Mouse (Mus musculus) midbrain, embryonic 13.5 days (tissue): ENCODE data around the gene Nrsn1. TPM values are rescaled to one million over a fixed set of nuclear protein-coding genes. Genes with fewer than 3 reads are reported as not detected.
"Not testable (repeated sequence)": the region's sequence is repeated elsewhere in the genome, so short reads cannot be mapped to it uniquely, and the experiment has no call there.

Experiments
- ATAC-seq: fragments of 200-750 bp; cut with Nextera tagmentation; 2 replicates; pipeline ENCODE4 v1.8.0; 2017; ENCODE audit warnings: mild to moderate bottlenecking, moderate TSS enrichment, moderate library complexity
- H3K27ac ChIP-seq: fragments of 300-500 bp; sonication (generic); 2 replicates; pipeline ENCODE4 v1.5.1; 2015; ENCODE audit warnings: inconsistent platforms, mild to moderate bottlenecking, moderate library complexity
- H3K27me3 ChIP-seq: fragments of 300-500 bp; sonication (generic); 2 replicates; pipeline ENCODE4 v1.6.1; 2015; ENCODE audit warnings: mild to moderate bottlenecking, inconsistent platforms
- H3K36me3 ChIP-seq: fragments of 300-500 bp; sonication (generic); 2 replicates; pipeline ENCODE4 v1.6.1; 2015; ENCODE audit warnings: mild to moderate bottlenecking, inconsistent platforms
- H3K4me1 ChIP-seq: fragments of 300-500 bp; sonication (generic); replicated peaks from 2 replicates; pipeline ENCODE4 v1.6.1; 2015; ENCODE audit warnings: inconsistent platforms
- H3K4me2 ChIP-seq: fragments of 300-500 bp; sonication (generic); replicated peaks from 2 replicates; pipeline ENCODE4 v1.6.1; 2015; ENCODE audit warnings: moderate library complexity, mild to moderate bottlenecking, inconsistent platforms
- H3K4me3 ChIP-seq: fragments of 300-500 bp; sonication (generic); replicated peaks from 2 replicates; pipeline ENCODE4 v1.5.1; 2015; ENCODE audit warnings: mild to moderate bottlenecking, inconsistent platforms
- H3K9ac ChIP-seq: fragments of 300-500 bp; sonication (generic); replicated peaks from 2 replicates; pipeline ENCODE4 v1.6.1; 2015; ENCODE audit warnings: mild to moderate bottlenecking, inconsistent platforms
- H3K9me3 ChIP-seq: fragments of 300-500 bp; sonication (generic); 2 replicates; pipeline ENCODE4 v1.6.1; 2016; ENCODE audit warnings: mild to moderate bottlenecking, inconsistent platforms
- WGBS: fragments of 180-500 bp; shearing (Covaris S2); methylation state at CpG from one replicate; pipeline ENCODE4 v1.1.7; 2015; 5-methylcytosine and 5-hydroxymethylcytosine counted together
- polyA plus RNA-seq: library from polyadenylated mRNA; unstranded; fragments of >200 nt; fragmentation: Nextera tagmentation; extraction: Ambion mirVana; gene quantifications from 2 replicates; pipeline ENCODE4 v1.2.1, GENCODE M21; 2015

Nrsn1 gene
- 46.7 and 51.9 TPM in 2 replicates for polyA plus RNA-seq

- peak within 1 kb of the TSS; percentile 66; the same call in 1 of the 2 replicates for H3K9ac ChIP-seq
- peak within 1 kb of the TSS; percentile 63 for H3K4me2 ChIP-seq
- H3K36me3 ChIP-seq, ATAC-seq, H3K27me3 ChIP-seq, H3K9me3 ChIP-seq: not testable (repeated sequence)
- 61% methylated on average over 2 of the region's 2 CpGs for WGBS
- peak within 1 kb of the TSS; percentile 51 for H3K27ac ChIP-seq
- peak within 1 kb of the TSS; percentile 50 for H3K4me3 ChIP-seq
- H3K4me1 ChIP-seq = peaks cover 11% of the 10 kb centered on the region
Measured at GRCm38 (mm10) chr13:25270402-25270801, at the start of gene Nrsn1. Gene Nrsn1 (minus strand): TSS chr13:25270502.

GRCm38 (mm10) chr13:25312059-25312458 lies 41.8 kb upstream of the Nrsn1 start:
- no peaks in the 10 kb centered on the region for H3K4me1 ChIP-seq
- H3K4me2 ChIP-seq = no peak overlapping the region
- no peak overlapping the region for H3K27ac ChIP-seq
- H3K9me3 ChIP-seq = no peaks in the 10 kb centered on the region
- ATAC-seq = no peak
- H3K9ac ChIP-seq = no peak overlapping the region
- no peaks in the 10 kb centered on the region for H3K36me3 ChIP-seq
- WGBS = 96% methylated on average over 2 of the region's 2 CpGs
- no peaks in the 10 kb centered on the region for H3K27me3 ChIP-seq
- no peak overlapping the region for H3K4me3 ChIP-seq

- no peak overlapping the region for H3K4me3 ChIP-seq
- H3K27ac ChIP-seq = no peak overlapping the region
Measured at GRCm38 (mm10) chr13:25310068-25310467, 39.8 kb upstream of the Nrsn1 start.

GRCm38 (mm10) chr13:25288736-25289135 lies 18.4 kb upstream of the Nrsn1 start:
- H3K9me3 ChIP-seq = no peaks in the 10 kb centered on the region
- no peak overlapping the region for H3K9ac ChIP-seq
- WGBS = 86% methylated on average over 1 of the region's 1 CpGs
- no peaks in the 10 kb centered on the region for H3K36me3 ChIP-seq
- H3K4me3 ChIP-seq = no peak overlapping the region
- H3K27ac ChIP-seq = no peak overlapping the region
- no peaks in the 10 kb centered on the region for H3K4me1 ChIP-seq
- H3K27me3 ChIP-seq = no peaks in the 10 kb centered on the region
- H3K4me2 ChIP-seq = no peak overlapping the region
- ATAC-seq = no peak

More at GRCm38 (mm10) chr13:25310068-25310467, 39.8 kb upstream of the Nrsn1 start:
- no peak overlapping the region for H3K9ac ChIP-seq
- H3K4me1 ChIP-seq = no peaks in the 10 kb centered on the region
- no peak for ATAC-seq
- no peaks in the 10 kb centered on the region for H3K9me3 ChIP-seq
- no peaks in the 10 kb centered on the region for H3K36me3 ChIP-seq
- H3K27me3 ChIP-seq = no peaks in the 10 kb centered on the region
- no peak overlapping the region for H3K4me2 ChIP-seq

- H3K27ac ChIP-seq = no peak overlapping the region
- no peaks in the 10 kb centered on the region for H3K36me3 ChIP-seq
- 67% methylated on average over 5 of the region's 5 CpGs for WGBS
- no peaks in the 10 kb centered on the region for H3K9me3 ChIP-seq
- H3K27me3 ChIP-seq = no peaks in the 10 kb centered on the region
- ATAC-seq = no peak
- no peak overlapping the region for H3K4me2 ChIP-seq
- H3K4me3 ChIP-seq = no peak overlapping the region
- no peak overlapping the region for H3K9ac ChIP-seq
- no peaks in the 10 kb centered on the region for H3K4me1 ChIP-seq
Measured at GRCm38 (mm10) chr13:25274934-25275565, 4.7 kb upstream of the Nrsn1 start.

- ATAC-seq = no peak
- peaks cover 11% of the 10 kb centered on the region for H3K4me1 ChIP-seq
- 85% methylated on average over 4 of the region's 4 CpGs for WGBS
- no peak overlapping the region for H3K27ac ChIP-seq
- no peaks in the 10 kb centered on the region for H3K27me3 ChIP-seq
- H3K9ac ChIP-seq = no peak overlapping the region
- no peaks in the 10 kb centered on the region for H3K9me3 ChIP-seq
- H3K4me2 ChIP-seq = no peak overlapping the region
- no peak overlapping the region for H3K4me3 ChIP-seq
- H3K36me3 ChIP-seq = no peaks in the 10 kb centered on the region
Measured at GRCm38 (mm10) chr13:25272189-25272588, 1.9 kb upstream of the Nrsn1 start.

- H3K4me3 ChIP-seq = peak overlapping the region; percentile 50
- WGBS = 3% methylated on average over 37 of the region's 42 CpGs
Measured at GRCm38 (mm10) chr13:25269569-25270268, 583 bp downstream of the Nrsn1 start.

GRCm38 (mm10) chr13:25269039-25269438 lies 1.3 kb downstream of the Nrsn1 start:
- peak overlapping the region; percentile 50 for H3K4me3 ChIP-seq
- H3K27ac ChIP-seq = no peak overlapping the region
- no peak overlapping the region for H3K9ac ChIP-seq
- no peaks in the 10 kb centered on the region for H3K27me3 ChIP-seq
- H3K9me3 ChIP-seq = no peaks in the 10 kb centered on the region
- WGBS = 17% methylated on average over 2 of the region's 2 CpGs
- peak overlapping the region; percentile 63 for H3K4me2 ChIP-seq
- H3K4me1 ChIP-seq = peaks cover 11% of the 10 kb centered on the region
- ATAC-seq = 0 out of 2 replicates have a peak, but pooled peaks have one; percentile 9
- H3K36me3 ChIP-seq = no peaks in the 10 kb centered on the region; the same call in 1 of the 2 replicates

More at GRCm38 (mm10) chr13:25269569-25270268, 583 bp downstream of the Nrsn1 start:
- Histone ChIP-seq H3K27me3 (no peaks in the 10 kb centered on the region), H3K4me2 (peak overlapping the region; percentile 63), H3K4me1 (peaks cover 11% of the 10 kb centered on the region), H3K9me3 (no peaks in the 10 kb centered on the region), H3K36me3 (no peaks in the 10 kb centered on the region; the same call in 1 of the 2 replicates), H3K9ac (peak overlapping the region; percentile 66; the same call in 1 of the 2 replicates), H3K27ac (peak overlapping the region; percentile 51; the same call in 1 of the 2 replicates)
- ATAC-seq = peak; percentile 99

GRCm38 (mm10) chr13:25262748-25263147 lies 7.6 kb downstream of the Nrsn1 start:
- Histone ChIP-seq H3K27ac (no peak overlapping the region), H3K36me3 (no peaks in the 10 kb centered on the region; the same call in 1 of the 2 replicates), H3K9ac (no peak overlapping the region), H3K27me3 (no peaks in the 10 kb centered on the region), H3K4me1 (no peaks in the 10 kb centered on the region), H3K9me3 (no peaks in the 10 kb centered on the region), H3K4me2 (no peak overlapping the region), H3K4me3 (no peak overlapping the region)
- ATAC-seq = no peak
- WGBS = 87% methylated on average over 4 of the region's 4 CpGs

GRCm38 (mm10) chr13:25257608-25258007 lies 12.7 kb downstream of the Nrsn1 start:
- no peak for ATAC-seq
- Histone ChIP-seq H3K9me3 (no peaks in the 10 kb centered on the region), H3K4me2 (no peak overlapping the region), H3K4me1 (no peaks in the 10 kb centered on the region), H3K4me3 (no peak overlapping the region), H3K9ac (no peak overlapping the region), H3K36me3 (peaks cover 10% of the 10 kb centered on the region; the same call in 1 of the 2 replicates), H3K27me3 (no peaks in the 10 kb centered on the region), H3K27ac (no peak overlapping the region)
- 87% methylated on average over 6 of the region's 6 CpGs for WGBS

- ATAC-seq = no peak
- Histone ChIP-seq H3K27ac (no peak overlapping the region), H3K9ac (no peak overlapping the region), H3K36me3 (peaks cover 10% of the 10 kb centered on the region; the same call in 1 of the 2 replicates), H3K4me1 (no peaks in the 10 kb centered on the region), H3K4me2 (no peak overlapping the region), H3K4me3 (no peak overlapping the region), H3K27me3 (no peaks in the 10 kb centered on the region), H3K9me3 (no peaks in the 10 kb centered on the region)
- WGBS = 88% methylated on average over 9 of the region's 9 CpGs
Measured at GRCm38 (mm10) chr13:25254478-25255263, 15.6 kb downstream of the Nrsn1 start.

- 70% methylated on average over 1 of the region's 1 CpGs for WGBS
- Histone ChIP-seq H3K4me3 (no peak overlapping the region), H3K9me3 (no peaks in the 10 kb centered on the region), H3K4me1 (no peaks in the 10 kb centered on the region), H3K27ac (no peak overlapping the region), H3K36me3 (peaks cover 10% of the 10 kb centered on the region; the same call in 1 of the 2 replicates), H3K9ac (no peak overlapping the region), H3K4me2 (no peak overlapping the region), H3K27me3 (no peaks in the 10 kb centered on the region)
- ATAC-seq = no peak
Measured at GRCm38 (mm10) chr13:25251893-25252292, 18.4 kb downstream of the Nrsn1 start.
